Mouse (Mus musculus): ENCODE data around the gene Cbfa2t2. TPM values are rescaled to one million over a fixed set of nuclear protein-coding genes. Genes with fewer than 3 reads are reported as not detected.

The Cbfa2t2 gene
- polyA plus RNA-seq, 1 experiment from 2014 or later: 59.3 TPM

GRCm38 (mm10) chr2:154455776-154456175, 19.5 kb downstream of the Cbfa2t2 start:
- WGBS: 60% methylated on average over 5 of the region's 5 CpGs
- H3K4me1 ChIP-seq: peaks cover 5% of the 10 kb centered on the region; the same call in 1 of the 2 replicates
- H3K36me3 ChIP-seq (replicated peaks): no peaks in the 10 kb centered on the region
- peak overlapping the region; percentile 16; the same call in 1 of the 2 replicates for H3K27ac ChIP-seq
- no peak overlapping the region for H3K9ac ChIP-seq
- no peaks in the 10 kb centered on the region for H3K27me3 ChIP-seq (replicated peaks)
- H3K4me3 ChIP-seq: no peak overlapping the region
- no peak for ATAC-seq (replicated peaks)
- no peaks in the 10 kb centered on the region for H3K9me3 ChIP-seq
- no peak overlapping the region for H3K4me2 ChIP-seq

- Histone ChIP-seq H3K4me3 (no peak overlapping the region), H3K27ac (no peak overlapping the region), H3K9ac (no peak overlapping the region), H3K4me2 (no peak overlapping the region), H3K36me3 (replicated peaks) (no peaks in the 10 kb centered on the region), H3K27me3 (replicated peaks) (no peaks in the 10 kb centered on the region), H3K9me3 (no peaks in the 10 kb centered on the region), H3K4me1 (peaks cover 5% of the 10 kb centered on the region; the same call in 1 of the 2 replicates)
- ATAC-seq (replicated peaks): no peak
These were observed 20.3 kb downstream of the Cbfa2t2 start for GRCm38 (mm10) chr2:154456621-154457020.

- ATAC-seq (replicated peaks): no peak
- 59% methylated on average over 2 of the region's 2 CpGs for WGBS
- H3K27ac ChIP-seq: no peak overlapping the region
These were observed 23.0 kb downstream of the Cbfa2t2 start for GRCm38 (mm10) chr2:154459262-154459661.

GRCm38 (mm10) chr2:154459851-154460250, 23.6 kb downstream of the Cbfa2t2 start:
- WGBS: 25% methylated on average over 4 of the region's 4 CpGs
- H3K9ac ChIP-seq: no peak overlapping the region

More at GRCm38 (mm10) chr2:154459262-154459661, 23.0 kb downstream of the Cbfa2t2 start:
- H3K9ac ChIP-seq: no peak overlapping the region
- no peaks in the 10 kb centered on the region for H3K9me3 ChIP-seq
- H3K4me3 ChIP-seq: no peak overlapping the region
- H3K4me1 ChIP-seq: peaks cover 6% of the 10 kb centered on the region; the same call in 1 of the 2 replicates
- H3K27me3 ChIP-seq (replicated peaks): no peaks in the 10 kb centered on the region
- no peak overlapping the region for H3K4me2 ChIP-seq
- no peaks in the 10 kb centered on the region for H3K36me3 ChIP-seq (replicated peaks)

GRCm38 (mm10) chr2:154463621-154464198, 27.4 kb downstream of the Cbfa2t2 start:
- Histone ChIP-seq H3K36me3 (replicated peaks) (no peaks in the 10 kb centered on the region; the same call in 1 of the 2 replicates), H3K9me3 (no peaks in the 10 kb centered on the region), H3K27me3 (replicated peaks) (no peaks in the 10 kb centered on the region), H3K27ac (no peak overlapping the region), H3K4me2 (no peak overlapping the region), H3K4me3 (no peak overlapping the region), H3K4me1 (peaks cover 13% of the 10 kb centered on the region), H3K9ac (no peak overlapping the region)
- ATAC-seq (replicated peaks): no peak
- WGBS: 93% methylated on average over 11 of the region's 11 CpGs

More at GRCm38 (mm10) chr2:154459851-154460250, 23.6 kb downstream of the Cbfa2t2 start:
- no peak overlapping the region for H3K4me3 ChIP-seq
- no peaks in the 10 kb centered on the region for H3K36me3 ChIP-seq (replicated peaks)
- ATAC-seq (replicated peaks): no peak
- peak overlapping the region; percentile 2; the same call in 1 of the 2 replicates for H3K4me2 ChIP-seq
- peaks cover 8% of the 10 kb centered on the region; the same call in 1 of the 2 replicates for H3K4me1 ChIP-seq
- H3K27me3 ChIP-seq (replicated peaks): no peaks in the 10 kb centered on the region
- no peaks in the 10 kb centered on the region for H3K9me3 ChIP-seq
- H3K27ac ChIP-seq: peak overlapping the region; percentile 62

- Histone ChIP-seq H3K36me3 (replicated peaks) (no peaks in the 10 kb centered on the region; the same call in 1 of the 2 replicates), H3K27ac (no peak overlapping the region), H3K4me3 (no peak overlapping the region), H3K27me3 (replicated peaks) (no peaks in the 10 kb centered on the region), H3K4me2 (no peak overlapping the region), H3K9me3 (no peaks in the 10 kb centered on the region), H3K4me1 (peaks cover 8% of the 10 kb centered on the region), H3K9ac (no peak overlapping the region)
- WGBS: 24% methylated on average over 1 of the region's 1 CpGs
- ATAC-seq (replicated peaks): no peak
These were observed 29.6 kb downstream of the Cbfa2t2 start for GRCm38 (mm10) chr2:154465914-154466335.

GRCm38 (mm10) chr2:154467139-154467538, 30.9 kb downstream of the Cbfa2t2 start:
- Histone ChIP-seq H3K4me1 (peaks cover 8% of the 10 kb centered on the region), H3K9ac (no peak overlapping the region), H3K27ac (no peak overlapping the region), H3K4me2 (no peak overlapping the region), H3K9me3 (no peaks in the 10 kb centered on the region), H3K4me3 (no peak overlapping the region), H3K27me3 (replicated peaks) (no peaks in the 10 kb centered on the region), H3K36me3 (replicated peaks) (no peaks in the 10 kb centered on the region; the same call in 1 of the 2 replicates)
- ATAC-seq (replicated peaks): no peak
- WGBS: 90% methylated on average over 5 of the region's 5 CpGs

- no peak overlapping the region for H3K4me2 ChIP-seq
- 0 out of 2 replicates have a peak, but pooled peaks cover 9% of the 10 kb centered on the region for H3K4me1 ChIP-seq
- ATAC-seq (replicated peaks): no peak
- no peaks in the 10 kb centered on the region for H3K27me3 ChIP-seq (replicated peaks)
- H3K36me3 ChIP-seq (replicated peaks): no peaks in the 10 kb centered on the region
- H3K27ac ChIP-seq: no peak overlapping the region
- H3K9me3 ChIP-seq: no peaks in the 10 kb centered on the region
- WGBS: 79% methylated on average over 1 of the region's 1 CpGs
- no peak overlapping the region for H3K4me3 ChIP-seq
- H3K9ac ChIP-seq: no peak overlapping the region
These were observed 38.2 kb downstream of the Cbfa2t2 start for GRCm38 (mm10) chr2:154474251-154475061.

GRCm38 (mm10) chr2:154475062-154475349, 38.7 kb downstream of the Cbfa2t2 start:
- H3K27me3 ChIP-seq (replicated peaks): no peaks in the 10 kb centered on the region
- 0 out of 2 replicates have a peak, but pooled peaks cover 9% of the 10 kb centered on the region for H3K4me1 ChIP-seq
- H3K9me3 ChIP-seq: no peaks in the 10 kb centered on the region
- WGBS: 86% methylated on average over 1 of the region's 1 CpGs
- H3K9ac ChIP-seq: no peak overlapping the region
- no peaks in the 10 kb centered on the region for H3K36me3 ChIP-seq (replicated peaks)
- no peak overlapping the region for H3K4me2 ChIP-seq
- ATAC-seq (replicated peaks): no peak
- no peak overlapping the region for H3K27ac ChIP-seq
- H3K4me3 ChIP-seq: no peak overlapping the region

GRCm38 (mm10) chr2:154475861-154476260, 39.6 kb downstream of the Cbfa2t2 start:
- 95% methylated on average over 7 of the region's 7 CpGs for WGBS
- H3K4me1 ChIP-seq: 0 out of 2 replicates have a peak, but pooled peaks cover 9% of the 10 kb centered on the region
- no peak overlapping the region for H3K4me3 ChIP-seq
- no peaks in the 10 kb centered on the region for H3K9me3 ChIP-seq
- no peak for ATAC-seq (replicated peaks)
- no peaks in the 10 kb centered on the region for H3K27me3 ChIP-seq (replicated peaks)
- no peak overlapping the region for H3K27ac ChIP-seq
- H3K9ac ChIP-seq: no peak overlapping the region
- no peak overlapping the region for H3K4me2 ChIP-seq
- H3K36me3 ChIP-seq (replicated peaks): no peaks in the 10 kb centered on the region

GRCm38 (mm10) chr2:154477028-154477427, 40.7 kb downstream of the Cbfa2t2 start:
- Histone ChIP-seq H3K36me3 (replicated peaks) (no peaks in the 10 kb centered on the region), H3K4me1 (0 out of 2 replicates have a peak, but pooled peaks cover 9% of the 10 kb centered on the region), H3K4me2 (no peak overlapping the region), H3K9me3 (no peaks in the 10 kb centered on the region), H3K27ac (no peak overlapping the region), H3K9ac (no peak overlapping the region), H3K4me3 (no peak overlapping the region), H3K27me3 (replicated peaks) (no peaks in the 10 kb centered on the region)
- no peak for ATAC-seq (replicated peaks)
- WGBS: 61% methylated on average over 3 of the region's 3 CpGs

- H3K4me2 ChIP-seq: no peak overlapping the region
- no peak overlapping the region for H3K27ac ChIP-seq
- no peak overlapping the region for H3K4me3 ChIP-seq
These were observed 55.5 kb downstream of the Cbfa2t2 start for GRCm38 (mm10) chr2:154491788-154492187.

More at GRCm38 (mm10) chr2:154491788-154492187, 55.5 kb downstream of the Cbfa2t2 start:
- Histone ChIP-seq H3K9me3 (no peaks in the 10 kb centered on the region), H3K9ac (no peak overlapping the region), H3K36me3 (replicated peaks) (no peaks in the 10 kb centered on the region), H3K27me3 (replicated peaks) (no peaks in the 10 kb centered on the region), H3K4me1 (no peaks in the 10 kb centered on the region)
- ATAC-seq (replicated peaks): no peak

Data from midbrain, embryonic 15.5 days (tissue).